Comparison of ENCODE assay signal across 8 mouse cellular contexts in genomic region chr7:44589946-44590345, GRCm38 (mm10). TPM values are rescaled to one million over a fixed set of nuclear protein-coding genes. Genes with fewer than 3 reads are reported as not detected.
DNase-seq lines count a peak whose midpoint lies in the region; ATAC-seq lines count a peak whose summit lies in the region.

No protein-coding gene starts in this region.

- H3K9me3 ChIP-seq in forebrain, embryonic 12.5 days = no peaks in the 10 kb centered on the region

- peak; percentile 54 for DNase-seq in kidney, adult 11 months
- no peak for DNase-seq in kidney, adult 18-20 months
- peak; percentile 90 for DNase-seq in R1 (ENCODE audit: low read depth, low spot score)
- peak; percentile 50 to 53 for DNase-seq in kidney, postnatal 36 days
- DNase-seq in splenic B cell, adult 2 months (ENCODE audit: low read depth, low spot score) = peak; percentile 17
- no peak for DNase-seq in thymus, postnatal 10 days (ENCODE audit: low spot score in 2 of 2)

- no peak overlapping the region for H3K9ac ChIP-seq in forebrain, embryonic 12.5 days

- peaks cover 72% of the 10 kb centered on the region for H3K4me1 ChIP-seq in forebrain, embryonic 12.5 days

- H3K36me3 ChIP-seq in forebrain, embryonic 12.5 days (replicated peaks) = no peaks in the 10 kb centered on the region
- no peaks in the 10 kb centered on the region for H3K36me3 ChIP-seq in splenic B cell, adult 2 months (ENCODE audit: control insufficient read depth, insufficient read depth, low read length, poor library complexity, severe bottlenecking)

- ATAC-seq in forebrain, embryonic 12.5 days (ENCODE audit: low FRiP score) = no peak
- ATAC-seq in megakaryocyte progenitor cell, adult 5-6 weeks (replicated peaks; ENCODE audit: poor library complexity) = no peak

- 2% methylated on average over 13 of the region's 13 CpGs for WGBS in forebrain, embryonic 12.5 days

- H3K4me2 ChIP-seq in forebrain, embryonic 12.5 days = peak overlapping the region; percentile 99

- H3K27ac ChIP-seq in forebrain, embryonic 12.5 days = no peak overlapping the region

- peaks cover 71% of the 10 kb centered on the region for H3K27me3 ChIP-seq in forebrain, embryonic 12.5 days
- H3K27me3 ChIP-seq in splenic B cell, adult 2 months (ENCODE audit: control insufficient read depth, insufficient read depth, low read length, poor library complexity, severe bottlenecking) = 0 out of 2 replicates have a peak, but pooled peaks cover 2% of the 10 kb centered on the region

- H3K4me3 ChIP-seq in forebrain, embryonic 12.5 days (replicated peaks) = peak overlapping the region; percentile 67

RNA-seq across cellular contexts. Expression of gene Kcnc3, which starts 0.5 kb away (rescaled TPM):
- polyA plus RNA-seq in forebrain, embryonic 12.5 days (2016; fragmentation: Nextera tagmentation; extraction: Ambion mirVana) = 1.7 and 1.9 TPM in 2 replicates
- 0.25 and 0.66 TPM in 2 replicates for total RNA-seq in megakaryocyte progenitor cell, adult 5-6 weeks (2015)
- 0.04 TPM in 1 of 2 replicates, not detected in the other for total RNA-seq in megakaryocyte progenitor cell, adult 5-6 weeks (2017)

RNA-seq across cellular contexts. Expression of gene Napsa, which starts 17.8 kb away (rescaled TPM):
- 0.38 and 0.51 TPM in 2 replicates for polyA plus RNA-seq in forebrain, embryonic 12.5 days (2016; fragmentation: Nextera tagmentation; extraction: Ambion mirVana)
- 219 and 232 TPM in 2 replicates for total RNA-seq in megakaryocyte progenitor cell, adult 5-6 weeks (2015)
- total RNA-seq in megakaryocyte progenitor cell, adult 5-6 weeks (2017) = 91.2 and 121 TPM in 2 replicates

RNA-seq across cellular contexts. Expression of gene Nr1h2, which starts 36.2 kb away (rescaled TPM):
- 72.7 and 73.5 TPM in 2 replicates for polyA plus RNA-seq in forebrain, embryonic 12.5 days (2016; fragmentation: Nextera tagmentation; extraction: Ambion mirVana)
- 39.4 and 43.7 TPM in 2 replicates for total RNA-seq in megakaryocyte progenitor cell, adult 5-6 weeks (2015)
- 42.6 and 45.7 TPM in 2 replicates for total RNA-seq in megakaryocyte progenitor cell, adult 5-6 weeks (2017)

RNA-seq across cellular contexts. Expression of gene Pold1, which starts 41.3 kb away (rescaled TPM):
- polyA plus RNA-seq in forebrain, embryonic 12.5 days (2016; fragmentation: Nextera tagmentation; extraction: Ambion mirVana) = 111 and 126 TPM in 2 replicates
- 51.4 and 70.3 TPM in 2 replicates for total RNA-seq in megakaryocyte progenitor cell, adult 5-6 weeks (2015)
- total RNA-seq in megakaryocyte progenitor cell, adult 5-6 weeks (2017) = 64.4 and 77.2 TPM in 2 replicates

RNA-seq across cellular contexts. Expression of gene Spib, which starts 58.1 kb away (rescaled TPM):
- polyA plus RNA-seq in forebrain, embryonic 12.5 days (2016; fragmentation: Nextera tagmentation; extraction: Ambion mirVana) = not detected in 2 replicates
- 0.20 TPM in 1 of 2 replicates, not detected in the other for total RNA-seq in megakaryocyte progenitor cell, adult 5-6 weeks (2015)
- total RNA-seq in megakaryocyte progenitor cell, adult 5-6 weeks (2017) = 0.04 TPM in 1 of 2 replicates, not detected in the other

Comparison
In these comparisons a context has a peak if more than half of its experiments do, and no peak if none do; other contexts are left out.
1. DNase-seq: peak in kidney, adult 11 months (single experiment), R1 (single experiment), kidney, postnatal 36 days (2 of 2) and splenic B cell, adult 2 months (single experiment); none in kidney, adult 18-20 months (single experiment) and thymus, postnatal 10 days (0 of 2).